Mouse (Mus musculus): ENCODE data around the gene Hist3h2ba.
"Not testable (repeated sequence)": the region's sequence is repeated elsewhere in the genome, so short reads cannot be mapped to it uniquely, and the experiment has no call there.

Hist3h2ba gene

DNA sequence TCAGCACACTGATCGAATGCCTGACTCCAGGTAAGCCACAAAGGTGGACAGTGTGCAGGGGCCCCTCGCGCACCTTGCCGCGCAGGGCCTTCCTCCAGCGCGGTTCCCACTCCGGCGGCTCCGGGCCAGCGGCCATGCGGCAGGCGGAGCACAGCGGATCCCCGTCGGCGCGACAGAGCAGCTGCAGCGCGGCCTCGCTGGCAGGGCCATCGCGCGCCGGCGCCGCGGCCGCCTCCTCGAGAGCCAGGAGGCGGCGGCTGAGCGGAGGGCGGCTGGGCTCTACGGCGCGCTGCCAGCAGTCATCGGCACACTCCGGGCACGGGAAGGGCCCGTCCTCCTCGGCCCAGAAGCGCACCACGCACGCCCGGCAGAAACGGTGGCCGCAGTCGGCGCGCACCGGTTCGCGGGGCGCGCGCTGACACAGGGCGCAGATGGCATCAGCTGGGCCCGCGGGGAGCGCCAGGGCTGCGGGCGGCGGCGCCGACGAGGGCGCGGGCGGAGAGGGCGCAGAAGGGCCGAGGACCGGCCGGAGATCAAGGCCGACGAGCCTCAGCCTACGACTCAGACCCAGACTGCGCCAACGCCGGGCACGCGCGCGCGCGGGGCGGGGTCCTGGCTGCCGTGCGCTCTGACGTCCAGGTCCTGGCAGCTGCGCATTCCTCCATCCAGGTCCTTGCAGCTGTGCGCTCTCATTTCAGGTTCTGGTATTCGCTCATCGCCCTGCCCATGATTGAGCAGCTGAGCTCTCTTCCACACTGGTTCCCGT lies 10.2 kb upstream of the Hist3h2ba start, which contains the start of gene Rnf187:
TSS of gene Rnf187 (minus strand) at position 595 of the 766 bp plus-strand sequence.
- DNase-seq (ENCODE audit: low spot score): peak; percentile 97

DNA sequence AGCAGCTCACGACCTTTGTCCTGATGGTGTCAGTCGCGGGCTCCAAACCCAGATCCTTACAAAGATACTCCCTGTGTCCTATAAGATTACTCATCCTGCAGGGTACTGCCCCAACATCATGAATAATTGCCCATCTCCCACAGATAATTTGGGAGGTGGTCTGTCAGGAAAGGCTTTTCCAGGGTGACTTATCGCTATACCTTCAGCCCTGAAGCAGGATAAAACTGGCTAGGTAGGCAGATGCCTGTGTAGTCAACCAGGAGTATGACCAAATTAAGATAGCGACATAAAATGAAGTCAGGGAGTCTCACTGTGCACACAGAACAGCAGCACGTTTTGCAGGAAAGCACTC lies 9.7 kb upstream of the Hist3h2ba start:
- DNase-seq (ENCODE audit: low spot score): no peak

GRCm38 (mm10) chr11:58944136-58944535 lies 4.6 kb upstream of the Hist3h2ba start:
- no peak for DNase-seq (ENCODE audit: low spot score)

GRCm38 (mm10) chr11:58947306-58947705 lies 1.4 kb upstream of the Hist3h2ba start:
- DNase-seq (ENCODE audit: low spot score): no peak

- no peak for DNase-seq (ENCODE audit: low spot score)
Measured at GRCm38 (mm10) chr11:58947798-58948528, 757 bp upstream of the Hist3h2ba start.

DNA sequence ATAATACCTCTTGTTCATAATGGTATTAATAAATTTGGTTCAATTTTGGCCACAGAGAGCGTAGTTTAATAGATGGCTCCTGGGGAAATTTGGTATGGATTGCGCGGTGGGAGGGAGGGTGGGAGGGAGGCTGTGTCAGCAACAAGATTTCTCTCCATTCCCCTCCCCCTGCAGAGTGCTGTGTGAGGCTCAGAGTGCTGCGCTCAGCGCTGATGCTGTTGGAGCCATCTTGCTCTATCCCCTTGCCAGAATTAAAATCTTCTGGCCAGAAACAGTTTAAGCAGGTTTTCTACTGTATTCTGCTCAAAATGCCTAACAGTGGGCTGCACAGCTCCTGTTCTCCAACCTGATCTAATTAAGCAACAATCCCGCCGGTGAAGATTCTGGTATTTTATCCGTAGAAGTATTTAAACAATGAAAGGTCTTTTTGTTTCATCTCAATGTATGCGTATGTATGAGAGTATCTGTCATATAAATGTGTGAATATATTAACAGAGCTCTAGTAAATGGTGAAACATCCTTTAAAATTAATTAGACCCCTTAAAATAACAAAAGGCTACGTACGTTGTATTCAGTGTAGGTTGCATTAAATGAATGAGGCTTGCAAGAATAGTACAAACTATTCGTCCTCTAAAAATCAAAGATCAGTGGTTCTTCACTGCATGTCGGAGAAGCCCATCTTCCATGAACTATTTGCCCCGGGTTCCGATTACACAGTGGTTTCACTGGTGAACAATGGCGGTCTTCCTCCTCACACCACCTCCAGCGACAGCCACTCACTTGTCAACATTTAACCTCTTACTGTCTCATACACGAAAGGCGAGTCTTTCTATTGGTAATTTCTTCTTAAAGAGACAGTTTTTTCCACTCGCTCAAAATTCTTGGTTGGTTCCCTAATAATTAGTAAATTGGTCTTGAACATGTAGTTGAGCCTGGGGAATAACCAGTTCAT lies 1.0 kb downstream of the Hist3h2ba start:
- DNase-seq (ENCODE audit: low spot score): peak; percentile 80

- DNase-seq (ENCODE audit: low spot score): no peak
Measured at GRCm38 (mm10) chr11:58951210-58951609, 2.5 kb downstream of the Hist3h2ba start.

- peak; percentile 67 for DNase-seq (ENCODE audit: low spot score)
Measured at GRCm38 (mm10) chr11:58953351-58954169, 4.8 kb downstream of the Hist3h2ba start.

DNA sequence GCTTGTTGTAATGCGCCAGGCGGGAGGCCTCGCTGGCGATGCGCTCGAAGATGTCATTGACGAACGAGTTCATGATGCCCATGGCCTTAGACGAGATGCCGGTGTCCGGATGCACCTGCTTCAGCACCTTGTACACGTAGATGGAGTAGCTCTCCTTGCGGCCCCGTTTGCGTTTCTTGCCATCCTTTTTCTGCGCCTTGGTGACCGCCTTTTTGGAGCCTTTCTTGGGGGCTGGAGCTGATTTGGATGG lies 5.4 kb downstream of the Hist3h2ba start:
- not testable (repeated sequence) for DNase-seq (ENCODE audit: low spot score)

- peak; percentile 98 for DNase-seq (ENCODE audit: low spot score)
Measured at GRCm38 (mm10) chr11:58954420-58955142, 5.9 kb downstream of the Hist3h2ba start, which contains the start of the genes Hist3h2a and Trim17. Gene Hist3h2a, plus strand, starts transcription at chr11:58954685. Gene Trim17, plus strand, starts transcription at chr11:58954685.

DNA sequence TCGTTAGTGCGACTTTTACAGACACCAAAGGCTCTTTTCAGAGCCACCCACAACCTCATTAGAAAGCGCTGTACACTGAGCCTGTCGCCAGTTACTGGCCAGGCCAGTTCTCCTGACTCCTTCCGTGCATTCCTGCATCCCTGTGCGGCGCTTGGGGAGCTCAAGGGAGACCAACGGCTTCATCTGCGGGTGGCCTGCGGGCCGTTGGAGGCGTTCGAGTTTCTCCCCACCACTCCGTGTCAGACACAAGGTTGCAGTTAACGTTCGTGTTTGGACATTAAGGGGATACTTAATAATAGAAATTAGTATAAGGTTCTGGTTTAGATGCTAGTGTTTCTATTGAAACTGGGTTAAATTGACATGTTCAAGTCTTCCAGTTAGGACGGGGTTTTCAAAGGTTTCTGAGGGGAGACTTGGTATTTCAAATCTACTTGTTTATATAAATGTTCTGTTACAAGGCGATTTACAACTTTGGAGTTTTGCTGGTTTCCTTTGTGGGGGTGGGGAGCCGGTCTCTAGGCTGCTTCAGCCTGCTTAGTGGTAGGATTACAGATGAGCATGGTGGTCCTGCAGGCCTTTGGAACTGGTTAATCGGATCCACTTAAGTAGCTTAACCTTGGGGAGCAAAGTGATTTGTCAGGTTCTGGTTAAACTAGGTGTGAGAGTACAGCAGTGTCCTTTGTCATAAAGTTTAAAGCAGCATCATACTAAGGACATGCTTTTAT lies 6.6 kb downstream of the Hist3h2ba start:
- DNase-seq (ENCODE audit: low spot score): no peak

DNA sequence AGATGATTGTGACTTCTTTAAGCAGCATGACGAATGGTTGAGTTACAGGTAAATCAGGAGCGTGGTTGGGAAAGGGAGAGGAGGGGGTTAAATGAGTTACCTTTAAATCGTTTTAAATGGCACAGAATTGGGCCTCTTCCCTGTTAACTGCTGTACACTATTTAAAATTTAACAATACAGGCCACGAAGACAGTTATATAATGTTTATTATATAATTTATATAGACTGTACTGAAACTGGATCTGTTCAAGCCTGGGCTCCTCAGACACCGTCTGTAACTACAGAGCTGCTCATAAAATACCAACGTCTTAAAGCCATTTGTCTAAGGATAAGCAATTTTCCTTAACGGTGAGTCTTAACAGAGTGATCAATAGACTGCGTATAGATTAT lies 7.1 kb downstream of the Hist3h2ba start:
- DNase-seq (ENCODE audit: low spot score): no peak

GRCm38 (mm10) chr11:58957226-58957914 lies 8.7 kb downstream of the Hist3h2ba start:
- no peak for DNase-seq (ENCODE audit: low spot score)

DNA sequence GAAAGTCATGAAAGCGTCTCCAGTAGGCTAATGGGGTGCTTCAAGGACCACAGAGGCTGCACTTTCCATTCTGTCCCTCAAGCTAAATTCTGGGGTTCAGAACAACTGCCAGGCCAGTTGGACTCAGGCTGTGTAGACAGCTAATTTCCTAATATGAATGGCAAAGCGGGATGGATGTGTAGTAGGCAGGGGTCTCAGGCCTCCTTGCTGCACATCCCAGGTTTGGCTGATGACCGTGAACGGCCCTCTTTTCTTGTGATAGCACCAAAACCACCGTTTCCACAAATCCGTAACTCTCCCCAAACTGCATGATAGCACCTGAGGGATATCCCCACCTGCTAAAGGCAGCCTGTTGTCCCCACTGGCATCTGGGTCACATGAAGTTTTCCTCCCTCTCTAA lies 9.8 kb downstream of the Hist3h2ba start:
- no peak for DNase-seq (ENCODE audit: low spot score)

DNA sequence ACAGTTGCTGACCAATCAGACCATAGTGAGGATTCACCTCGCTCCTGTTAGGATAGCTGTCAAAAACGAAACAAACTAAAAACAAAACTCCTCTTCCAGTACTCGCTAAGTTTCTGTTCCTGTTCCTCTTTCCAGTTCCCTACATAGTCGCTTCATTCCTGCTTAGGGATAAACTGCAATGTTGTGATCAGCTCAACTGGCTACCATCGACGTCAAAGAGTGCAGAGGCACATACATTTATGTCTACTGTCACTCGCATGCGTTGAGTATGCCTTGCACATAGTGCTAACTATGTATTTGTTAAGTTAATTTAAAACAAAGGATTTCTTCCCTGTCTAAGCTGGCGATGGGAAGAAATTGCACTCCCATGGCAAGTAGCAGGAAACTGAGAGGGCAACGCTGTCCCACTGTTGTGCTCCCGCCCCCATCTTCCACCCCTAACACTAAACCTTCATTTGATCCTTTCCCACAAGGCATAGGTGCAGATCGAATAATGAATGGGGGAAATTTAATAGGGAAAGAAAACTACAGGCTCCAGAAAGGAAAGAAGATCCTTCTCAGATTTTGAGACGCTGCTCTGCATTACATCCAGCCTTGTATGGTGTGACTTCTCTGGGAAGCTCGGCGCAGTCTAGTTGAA lies 10.6 kb downstream of the Hist3h2ba start:
- no peak for DNase-seq (ENCODE audit: low spot score)

GRCm38 (mm10) chr11:58959921-58960465 lies 11.3 kb downstream of the Hist3h2ba start:
- DNase-seq (ENCODE audit: low spot score): peak; percentile 83

GRCm38 (mm10) chr11:58961364-58962177 lies 12.9 kb downstream of the Hist3h2ba start:
- DNase-seq (ENCODE audit: low spot score): no peak

GRCm38 (mm10) chr11:58963543-58963942 lies 14.8 kb downstream of the Hist3h2ba start:
- no peak for DNase-seq (ENCODE audit: low spot score)
